Mouse (Mus musculus) thymus, postnatal 36 days (tissue): ENCODE results near the gene 1500009C09Rik.
"Not testable (repeated sequence)": the region's sequence is repeated elsewhere in the genome, so short reads cannot be mapped to it uniquely, and the experiment has no call there.

ENCODE experiments used
- DNase-seq, 2 experiments: peaks; one replicate each; pipeline ENCODE4 v3.0.0; 2022; ENCODE audit warnings: mixed read lengths in 2 of 2

1500009C09Rik gene

GRCm38 (mm10) chr15:82220003-82220675, 32.1 kb upstream of the 1500009C09Rik start:
- no peak for DNase-seq

- DNase-seq, result no peak
Measured at GRCm38 (mm10) chr15:82221104-82221860, 30.9 kb upstream of the 1500009C09Rik start.

- no peak for DNase-seq
Measured at GRCm38 (mm10) chr15:82223251-82223650, 28.9 kb upstream of the 1500009C09Rik start.

- peak; percentile 60 to 65 for DNase-seq
Measured at GRCm38 (mm10) chr15:82223657-82224601, 28.3 kb upstream of the 1500009C09Rik start, which contains the start of gene Tnfrsf13c. TSS of gene Tnfrsf13c (minus strand) at chr15:82224369.

GRCm38 (mm10) chr15:82224602-82225215, 27.5 kb upstream of the 1500009C09Rik start:
- no peak for DNase-seq

GRCm38 (mm10) chr15:82225769-82226168, 26.4 kb upstream of the 1500009C09Rik start:
- no peak for DNase-seq

- no peak for DNase-seq
Measured at GRCm38 (mm10) chr15:82229542-82230045, 22.6 kb upstream of the 1500009C09Rik start.

- DNase-seq, result no peak
Measured at GRCm38 (mm10) chr15:82230098-82230611, 22.0 kb upstream of the 1500009C09Rik start.

- no peak for DNase-seq
Measured at GRCm38 (mm10) chr15:82231100-82231499, 21.1 kb upstream of the 1500009C09Rik start.

- no peak for DNase-seq
Measured at GRCm38 (mm10) chr15:82231591-82232378, 20.4 kb upstream of the 1500009C09Rik start.

GRCm38 (mm10) chr15:82232651-82233050, 19.5 kb upstream of the 1500009C09Rik start:
- DNase-seq, result no peak

- DNase-seq, result no peak
Measured at GRCm38 (mm10) chr15:82235661-82236060, 16.5 kb upstream of the 1500009C09Rik start.

- DNase-seq, result peak; percentile 79 to 86
Measured at GRCm38 (mm10) chr15:82236565-82236964, 15.6 kb upstream of the 1500009C09Rik start.

- DNase-seq, result no peak
Measured at GRCm38 (mm10) chr15:82243311-82243710, 8.9 kb upstream of the 1500009C09Rik start.

GRCm38 (mm10) chr15:82243742-82244114, 8.5 kb upstream of the 1500009C09Rik start:
- no peak for DNase-seq

GRCm38 (mm10) chr15:82244115-82244804, 7.9 kb upstream of the 1500009C09Rik start, which contains the start of gene Cenpm:
TSS of gene Cenpm (minus strand) at chr15:82244748.
- peak; percentile 92 to 93 for DNase-seq

GRCm38 (mm10) chr15:82244805-82245161, 7.4 kb upstream of the 1500009C09Rik start:
- not testable (repeated sequence) for DNase-seq

- no peak for DNase-seq
Measured at GRCm38 (mm10) chr15:82247131-82247776, 4.9 kb upstream of the 1500009C09Rik start.

- DNase-seq, result no peak
Measured at GRCm38 (mm10) chr15:82251579-82251978, 618 bp upstream of the 1500009C09Rik start.

- no peak for DNase-seq
Measured at GRCm38 (mm10) chr15:82255248-82255647, 3.1 kb downstream of the 1500009C09Rik start.
